Mouse (Mus musculus): ENCODE data around the gene Rnf168. TPM values are rescaled to one million over a fixed set of nuclear protein-coding genes. Genes with fewer than 3 reads are reported as not detected.
"Not testable (repeated sequence)": the region's sequence is repeated elsewhere in the genome, so short reads cannot be mapped to it uniquely, and the experiment has no call there.

The Rnf168 gene
- polyA plus RNA-seq, 1 experiment from 2014 or later, result 19.7 TPM

GRCm38 (mm10) chr16:32299617-32300016, 22.4 kb downstream of the Rnf168 start:
- DNase-seq (ENCODE audit: low spot score); H3K4me1 ChIP-seq (replicated peaks; ENCODE audit: control insufficient read depth, insufficient read depth, low read length); H3K27ac ChIP-seq (ENCODE audit: low read depth, low read length); H3K27me3 ChIP-seq (replicated peaks; ENCODE audit: control insufficient read depth, insufficient read depth, low read length); H3K4me3 ChIP-seq (ENCODE audit: low read depth, low read length); ATAC-seq (replicated peaks; ENCODE audit: low FRiP score); H3K9me3 ChIP-seq (ENCODE audit: control insufficient read depth, low read length); H3K9ac ChIP-seq (ENCODE audit: low read depth, low read length); H3K4me2 ChIP-seq: not testable (repeated sequence)
- WGBS, result 91% methylated on average over 4 of the region's 4 CpGs
- peaks cover 24% of the 10 kb centered on the region for H3K36me3 ChIP-seq (ENCODE audit: control insufficient read depth, insufficient read depth, low read length)

GRCm38 (mm10) chr16:32303046-32303445, 25.8 kb downstream of the Rnf168 start:
- DNase-seq (ENCODE audit: low spot score), result no peak
- no peaks in the 10 kb centered on the region for H3K27me3 ChIP-seq (replicated peaks; ENCODE audit: control insufficient read depth, insufficient read depth, low read length)
- H3K4me1 ChIP-seq (replicated peaks; ENCODE audit: control insufficient read depth, insufficient read depth, low read length), result no peaks in the 10 kb centered on the region
- no peak overlapping the region for H3K27ac ChIP-seq (ENCODE audit: low read depth, low read length)
- H3K9ac ChIP-seq (ENCODE audit: low read depth, low read length), result no peak overlapping the region
- no peak overlapping the region for H3K4me2 ChIP-seq
- no peak for ATAC-seq (replicated peaks; ENCODE audit: low FRiP score)
- H3K9me3 ChIP-seq (ENCODE audit: control insufficient read depth, low read length), result no peaks in the 10 kb centered on the region
- WGBS, result 42% methylated on average over 1 of the region's 1 CpGs
- H3K36me3 ChIP-seq (ENCODE audit: control insufficient read depth, insufficient read depth, low read length), result peaks cover 8% of the 10 kb centered on the region
- H3K4me3 ChIP-seq (ENCODE audit: low read depth, low read length), result no peak overlapping the region

- Histone ChIP-seq H3K4me3 (ENCODE audit: low read depth, low read length) (no peak overlapping the region), H3K27me3 (replicated peaks; ENCODE audit: control insufficient read depth, insufficient read depth, low read length) (no peaks in the 10 kb centered on the region), H3K9ac (ENCODE audit: low read depth, low read length) (no peak overlapping the region), H3K36me3 (ENCODE audit: control insufficient read depth, insufficient read depth, low read length) (peaks cover 6% of the 10 kb centered on the region), H3K4me1 (replicated peaks; ENCODE audit: control insufficient read depth, insufficient read depth, low read length) (no peaks in the 10 kb centered on the region), H3K4me2 (no peak overlapping the region), H3K9me3 (ENCODE audit: control insufficient read depth, low read length) (no peaks in the 10 kb centered on the region), H3K27ac (ENCODE audit: low read depth, low read length) (no peak overlapping the region)
- ATAC-seq (replicated peaks; ENCODE audit: low FRiP score) (no peak), DNase-seq (ENCODE audit: low spot score) (no peak)
- WGBS, result 91% methylated on average over 7 of the region's 7 CpGs
Measured at GRCm38 (mm10) chr16:32303886-32304285, 26.6 kb downstream of the Rnf168 start.

GRCm38 (mm10) chr16:32311970-32312369, 34.7 kb downstream of the Rnf168 start:
- Histone ChIP-seq H3K9ac (ENCODE audit: low read depth, low read length) (no peak overlapping the region), H3K9me3 (ENCODE audit: control insufficient read depth, low read length) (no peaks in the 10 kb centered on the region), H3K36me3 (ENCODE audit: control insufficient read depth, insufficient read depth, low read length) (no peaks in the 10 kb centered on the region), H3K27ac (ENCODE audit: low read depth, low read length) (no peak overlapping the region), H3K4me3 (ENCODE audit: low read depth, low read length) (no peak overlapping the region), H3K4me1 (replicated peaks; ENCODE audit: control insufficient read depth, insufficient read depth, low read length) (no peaks in the 10 kb centered on the region), H3K27me3 (replicated peaks; ENCODE audit: control insufficient read depth, insufficient read depth, low read length) (no peaks in the 10 kb centered on the region), H3K4me2 (no peak overlapping the region)
- DNase-seq (ENCODE audit: low spot score) (no peak), ATAC-seq (replicated peaks; ENCODE audit: low FRiP score) (no peak)
- 78% methylated on average over 4 of the region's 4 CpGs for WGBS

GRCm38 (mm10) chr16:32312386-32312785, 35.1 kb downstream of the Rnf168 start:
- no peak overlapping the region for H3K4me2 ChIP-seq
- H3K36me3 ChIP-seq (ENCODE audit: control insufficient read depth, insufficient read depth, low read length), result no peaks in the 10 kb centered on the region
- no peak overlapping the region for H3K9ac ChIP-seq (ENCODE audit: low read depth, low read length)
- no peak for ATAC-seq (replicated peaks; ENCODE audit: low FRiP score)
- WGBS, result 53% methylated on average over 5 of the region's 5 CpGs
- no peaks in the 10 kb centered on the region for H3K27me3 ChIP-seq (replicated peaks; ENCODE audit: control insufficient read depth, insufficient read depth, low read length)
- no peak overlapping the region for H3K27ac ChIP-seq (ENCODE audit: low read depth, low read length)
- no peaks in the 10 kb centered on the region for H3K4me1 ChIP-seq (replicated peaks; ENCODE audit: control insufficient read depth, insufficient read depth, low read length)
- no peak for DNase-seq (ENCODE audit: low spot score)
- no peaks in the 10 kb centered on the region for H3K9me3 ChIP-seq (ENCODE audit: control insufficient read depth, low read length)
- H3K4me3 ChIP-seq (ENCODE audit: low read depth, low read length), result no peak overlapping the region

- no peak overlapping the region for H3K4me3 ChIP-seq (ENCODE audit: low read depth, low read length)
- H3K9me3 ChIP-seq (ENCODE audit: control insufficient read depth, low read length), result no peaks in the 10 kb centered on the region
- H3K4me2 ChIP-seq, result no peak overlapping the region
- H3K4me1 ChIP-seq (replicated peaks; ENCODE audit: control insufficient read depth, insufficient read depth, low read length), result no peaks in the 10 kb centered on the region
- no peak overlapping the region for H3K27ac ChIP-seq (ENCODE audit: low read depth, low read length)
- H3K36me3 ChIP-seq (ENCODE audit: control insufficient read depth, insufficient read depth, low read length), result no peaks in the 10 kb centered on the region
- no peak for DNase-seq (ENCODE audit: low spot score)
- WGBS, result 74% methylated on average over 4 of the region's 4 CpGs
- no peaks in the 10 kb centered on the region for H3K27me3 ChIP-seq (replicated peaks; ENCODE audit: control insufficient read depth, insufficient read depth, low read length)
- no peak for ATAC-seq (replicated peaks; ENCODE audit: low FRiP score)
- no peak overlapping the region for H3K9ac ChIP-seq (ENCODE audit: low read depth, low read length)
Measured at GRCm38 (mm10) chr16:32312859-32313258, 35.6 kb downstream of the Rnf168 start.

GRCm38 (mm10) chr16:32316601-32317000, 39.3 kb downstream of the Rnf168 start:
- no peak overlapping the region for H3K27ac ChIP-seq (ENCODE audit: low read depth, low read length)

GRCm38 (mm10) chr16:32323953-32324352, 46.7 kb downstream of the Rnf168 start:
- no peak overlapping the region for H3K27ac ChIP-seq (ENCODE audit: low read depth, low read length)
- H3K9me3 ChIP-seq (ENCODE audit: control insufficient read depth, low read length), result no peaks in the 10 kb centered on the region
- H3K4me3 ChIP-seq (ENCODE audit: low read depth, low read length), result no peak overlapping the region
- 24% methylated on average over 7 of the region's 7 CpGs for WGBS
- no peak overlapping the region for H3K4me2 ChIP-seq
- no peaks in the 10 kb centered on the region for H3K27me3 ChIP-seq (replicated peaks; ENCODE audit: control insufficient read depth, insufficient read depth, low read length)
- ATAC-seq (replicated peaks; ENCODE audit: low FRiP score) (no peak), DNase-seq (ENCODE audit: low spot score) (no peak)
- H3K4me1 ChIP-seq (replicated peaks; ENCODE audit: control insufficient read depth, insufficient read depth, low read length), result no peaks in the 10 kb centered on the region
- H3K9ac ChIP-seq (ENCODE audit: low read depth, low read length), result no peak overlapping the region
- H3K36me3 ChIP-seq (ENCODE audit: control insufficient read depth, insufficient read depth, low read length), result no peaks in the 10 kb centered on the region

More at GRCm38 (mm10) chr16:32316601-32317000, 39.3 kb downstream of the Rnf168 start:
- no peaks in the 10 kb centered on the region for H3K36me3 ChIP-seq (ENCODE audit: control insufficient read depth, insufficient read depth, low read length)
- no peaks in the 10 kb centered on the region for H3K4me1 ChIP-seq (replicated peaks; ENCODE audit: control insufficient read depth, insufficient read depth, low read length)
- DNase-seq (ENCODE audit: low spot score) (no peak), ATAC-seq (replicated peaks; ENCODE audit: low FRiP score) (no peak)
- no peaks in the 10 kb centered on the region for H3K27me3 ChIP-seq (replicated peaks; ENCODE audit: control insufficient read depth, insufficient read depth, low read length)
- H3K9me3 ChIP-seq (ENCODE audit: control insufficient read depth, low read length), result no peaks in the 10 kb centered on the region
- no peak overlapping the region for H3K4me3 ChIP-seq (ENCODE audit: low read depth, low read length)
- no peak overlapping the region for H3K9ac ChIP-seq (ENCODE audit: low read depth, low read length)
- WGBS, result 86% methylated on average over 2 of the region's 2 CpGs
- no peak overlapping the region for H3K4me2 ChIP-seq

- Histone ChIP-seq H3K36me3 (ENCODE audit: control insufficient read depth, insufficient read depth, low read length) (no peaks in the 10 kb centered on the region), H3K9ac (ENCODE audit: low read depth, low read length) (peak overlapping the region; percentile 18; the same call in 1 of the 2 replicates)
- DNase-seq (ENCODE audit: low spot score), result no peak
Measured at GRCm38 (mm10) chr16:32330876-32331670, 53.8 kb downstream of the Rnf168 start.

More at GRCm38 (mm10) chr16:32330876-32331670, 53.8 kb downstream of the Rnf168 start:
- Histone ChIP-seq H3K27me3 (replicated peaks; ENCODE audit: control insufficient read depth, insufficient read depth, low read length) (no peaks in the 10 kb centered on the region), H3K27ac (ENCODE audit: low read depth, low read length) (peak overlapping the region; percentile 67; the same call in 1 of the 2 replicates), H3K4me3 (ENCODE audit: low read depth, low read length) (peak overlapping the region; percentile 74), H3K4me1 (replicated peaks; ENCODE audit: control insufficient read depth, insufficient read depth, low read length) (peaks cover 5% of the 10 kb centered on the region), H3K9me3 (ENCODE audit: control insufficient read depth, low read length) (no peaks in the 10 kb centered on the region), H3K4me2 (peak overlapping the region; percentile 54)
- ATAC-seq (replicated peaks; ENCODE audit: low FRiP score), result no peak
- 58% methylated on average over 9 of the region's 9 CpGs for WGBS

Data from liver, embryonic 11.5 days (tissue).